Mouse (Mus musculus): ENCODE data around the gene Etv5.
"Not testable (repeated sequence)": the region's sequence is repeated elsewhere in the genome, so short reads cannot be mapped to it uniquely, and the experiment has no call there.

DNA sequence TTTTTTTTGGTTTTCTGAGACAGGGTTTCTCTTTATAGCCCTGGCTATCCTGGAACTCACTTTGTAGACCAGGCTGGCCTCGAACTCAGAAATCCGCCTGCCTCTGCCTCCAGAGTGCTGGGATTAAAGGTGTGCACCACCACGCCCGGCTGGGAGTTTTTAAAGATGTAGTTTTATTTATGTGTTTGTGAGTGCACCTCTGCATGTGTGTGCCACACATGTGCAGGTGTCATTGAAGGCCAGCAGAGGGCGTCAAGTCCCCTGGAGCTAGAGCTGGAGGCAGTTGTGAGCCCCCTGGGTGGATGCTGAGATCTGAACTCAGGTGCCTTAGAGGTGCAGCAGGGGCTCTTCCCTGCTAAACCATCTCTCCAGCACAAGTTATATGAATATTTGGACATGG, 85.3 kb downstream of the Etv5 start:
- TF ChIP-seq CTCF (IDR thresholded peaks at IDR 0.05; ENCODE audit: borderline replicate concordance, insufficient read depth, low read length); POLR2A (IDR thresholded peaks at IDR 0.05; ENCODE audit: low read depth, low read length): not testable (repeated sequence)

All from embryonic fibroblast, embryonic 13.5 days (primary cell).